Mouse (Mus musculus): ENCODE results near the gene Tapbpl.

DNA sequence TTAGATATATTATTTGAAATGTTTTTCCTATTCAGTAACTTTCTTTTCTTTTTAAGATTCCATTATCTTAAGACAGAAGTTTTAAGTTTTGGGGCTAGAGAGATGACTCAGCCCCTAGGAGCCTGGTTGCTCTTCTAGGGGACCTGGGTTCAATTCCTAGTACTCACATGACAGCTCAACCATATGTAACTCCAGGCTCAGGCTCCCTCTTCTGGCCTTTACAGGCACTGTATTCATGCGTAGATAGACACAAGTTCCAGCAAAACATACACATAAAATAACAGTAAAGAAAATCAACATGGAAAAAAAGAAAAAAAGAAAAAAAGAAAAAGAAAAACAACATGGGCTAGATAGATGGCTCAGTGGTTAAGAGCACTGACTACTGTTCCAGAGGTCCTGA lies 21.2 kb downstream of the Tapbpl start:
- no peak for TF ChIP-seq ZC3H11A (IDR thresholded peaks at IDR 0.05; ENCODE audit: borderline replicate concordance, low read depth, low read length)
- TF ChIP-seq MAFK (IDR thresholded peaks at IDR 0.05; ENCODE audit: insufficient read depth, low read depth, low read length), result no peak
- TF ChIP-seq ZNF384 (IDR thresholded peaks at IDR 0.05; ENCODE audit: low read depth, low read length), result no peak
- TF ChIP-seq CHD2 (IDR thresholded peaks at IDR 0.05; ENCODE audit: low read depth, low read length), result no peak
